Mouse (Mus musculus): Measurements from ENCODE around the gene Gfpt2.

GRCm38 (mm10) chr11:49793619-49794341 lies at the start of gene Gfpt2:
- TF ChIP-seq POLR2A (IDR thresholded peaks at IDR 0.05; ENCODE audit: insufficient read length, low read depth) = no peak
- no peak for TF ChIP-seq MAX (IDR thresholded peaks at IDR 0.05; ENCODE audit: low read depth)
- TF ChIP-seq USF1 (IDR thresholded peaks at IDR 0.05; ENCODE audit: low read depth) = no peak
- no peak for TF ChIP-seq POLR2AphosphoS2 (IDR thresholded peaks at IDR 0.05; ENCODE audit: insufficient read length, low read depth)
- TF ChIP-seq MYOG (IDR thresholded peaks at IDR 0.05; ENCODE audit: control insufficient read depth in 1 of 3, insufficient read depth in 1 of 3, insufficient read length in 2 of 3, low read depth in 2 of 3) = no peak
- no peak for TF ChIP-seq TCF3 (IDR thresholded peaks at IDR 0.05; ENCODE audit: insufficient read length, low read depth)
- TF ChIP-seq TCF12 (IDR thresholded peaks at IDR 0.05; ENCODE audit: insufficient read depth, poor library complexity, severe bottlenecking) = no peak
- TF ChIP-seq E2F4 (IDR thresholded peaks at IDR 0.05; ENCODE audit: insufficient read depth) = no peak
